Mouse (Mus musculus) liver, embryonic 16.5 days (tissue): ENCODE results near the gene Sptbn1. TPM values are rescaled to one million over a fixed set of nuclear protein-coding genes. Genes with fewer than 3 reads are reported as not detected.

Experiments used
- ATAC-seq: fragments of 200-750 bp; cut with Nextera tagmentation; 2 replicates; pipeline ENCODE4 v1.8.0; 2017; ENCODE audit warnings: low read depth, mild to moderate bottlenecking, moderate number of reproducible peaks, moderate library complexity
- H3K27ac ChIP-seq: fragments of 300-500 bp; sonication (generic); 2 replicates; pipeline ENCODE4 v1.5.1; 2014; ENCODE audit warnings: mild to moderate bottlenecking, low read length
- H3K27me3 ChIP-seq: fragments of 300-500 bp; sonication (generic); 2 replicates; pipeline ENCODE4 v1.6.1; 2014; ENCODE audit warnings: low read depth, low read length, mixed read lengths; ENCODE audit not compliant: control insufficient read depth, insufficient read depth
- H3K36me3 ChIP-seq: fragments of 300-500 bp; sonication (generic); 2 replicates; pipeline ENCODE4 v1.6.1; 2014; ENCODE audit warnings: mild to moderate bottlenecking; ENCODE audit not compliant: control insufficient read depth, insufficient read depth
- H3K4me1 ChIP-seq: fragments of 300-500 bp; sonication (generic); 2 replicates; pipeline ENCODE4 v1.6.1; 2014; ENCODE audit warnings: low read depth, low read length, mixed read lengths; ENCODE audit not compliant: control insufficient read depth
- H3K4me2 ChIP-seq: fragments of 300-500 bp; sonication (generic); 2 replicates; pipeline ENCODE4 v1.6.1; 2014; ENCODE audit warnings: low read depth, low read length, mixed read lengths
- H3K4me3 ChIP-seq: fragments of 300-500 bp; sonication (generic); 2 replicates; pipeline ENCODE4 v1.5.1; 2014; ENCODE audit warnings: low read depth, mild to moderate bottlenecking, low read length
- H3K9ac ChIP-seq: fragments of 300-500 bp; sonication (generic); 2 replicates; pipeline ENCODE4 v1.6.1; 2014; ENCODE audit warnings: low read depth, low read length
- H3K9me3 ChIP-seq: fragments of 300-500 bp; sonication (generic); replicated peaks from 2 replicates; pipeline ENCODE4 v1.6.1; 2016; ENCODE audit warnings: low read length; ENCODE audit not compliant: control insufficient read depth
- WGBS: fragments of 180-500 bp; shearing (Covaris S2); extraction: QIAGEN DNeasy Blood & Tissue Kit; methylation state at CpG from one replicate; pipeline ENCODE4 v1.1.7; 2014; ENCODE audit not compliant: insufficient replicate concordance; 5-methylcytosine and 5-hydroxymethylcytosine counted together
- polyA plus RNA-seq: library from polyadenylated mRNA; unstranded; fragments of >200 nt; fragmentation: Nextera tagmentation; extraction: Ambion mirVana; gene quantifications from 2 replicates; pipeline ENCODE4 v1.2.1, GENCODE M21; 2015

Sptbn1 gene
- polyA plus RNA-seq: 16.9 and 18.6 TPM in 2 replicates

GRCm38 (mm10) chr11:30267892-30268647 lies at the start of gene Sptbn1:
TSS of gene Sptbn1 (minus strand) at chr11:30268175.
- H3K4me3 ChIP-seq: peak within 1 kb of the TSS; percentile 68
- ATAC-seq: peak; percentile 84
- peak within 1 kb of the TSS; percentile 77 for H3K4me2 ChIP-seq
- WGBS: under 1% methylated on average over 50 of the region's 81 CpGs
- no peaks in the 10 kb centered on the region for H3K9me3 ChIP-seq
- H3K27ac ChIP-seq: no peak within 1 kb of the TSS; the same call in 1 of the 2 replicates
- no peaks in the 10 kb centered on the region for H3K36me3 ChIP-seq
- H3K9ac ChIP-seq: peak within 1 kb of the TSS; percentile 50
- H3K27me3 ChIP-seq: peaks cover 35% of the 10 kb centered on the region
- H3K4me1 ChIP-seq: no peaks in the 10 kb centered on the region

DNA sequence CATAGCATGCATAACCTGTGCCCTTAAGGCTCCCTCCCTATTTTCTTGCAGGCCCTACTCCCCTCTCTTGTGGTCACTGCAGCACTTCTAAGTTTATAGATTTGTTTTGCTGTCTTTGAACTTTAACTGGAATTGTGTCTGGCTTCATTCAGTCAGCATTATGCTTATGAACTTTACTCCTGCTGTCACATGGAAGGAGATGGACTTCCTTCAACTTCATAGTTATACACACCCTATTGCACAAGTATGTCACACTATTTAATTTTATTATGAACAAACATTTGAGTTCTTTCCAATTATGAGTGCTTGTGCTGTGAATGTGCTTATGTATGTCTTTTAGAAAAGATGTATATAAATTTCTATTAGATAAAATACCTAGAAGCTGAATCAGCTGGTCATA lies 26.3 kb upstream of the Sptbn1 start:
- Histone ChIP-seq H3K4me1 (no peaks in the 10 kb centered on the region; the same call in 1 of the 2 replicates), H3K9me3 (no peaks in the 10 kb centered on the region), H3K4me2 (no peak overlapping the region), H3K4me3 (no peak overlapping the region), H3K27ac (no peak overlapping the region), H3K9ac (no peak overlapping the region), H3K27me3 (no peaks in the 10 kb centered on the region), H3K36me3 (no peaks in the 10 kb centered on the region)
- no peak for ATAC-seq

DNA sequence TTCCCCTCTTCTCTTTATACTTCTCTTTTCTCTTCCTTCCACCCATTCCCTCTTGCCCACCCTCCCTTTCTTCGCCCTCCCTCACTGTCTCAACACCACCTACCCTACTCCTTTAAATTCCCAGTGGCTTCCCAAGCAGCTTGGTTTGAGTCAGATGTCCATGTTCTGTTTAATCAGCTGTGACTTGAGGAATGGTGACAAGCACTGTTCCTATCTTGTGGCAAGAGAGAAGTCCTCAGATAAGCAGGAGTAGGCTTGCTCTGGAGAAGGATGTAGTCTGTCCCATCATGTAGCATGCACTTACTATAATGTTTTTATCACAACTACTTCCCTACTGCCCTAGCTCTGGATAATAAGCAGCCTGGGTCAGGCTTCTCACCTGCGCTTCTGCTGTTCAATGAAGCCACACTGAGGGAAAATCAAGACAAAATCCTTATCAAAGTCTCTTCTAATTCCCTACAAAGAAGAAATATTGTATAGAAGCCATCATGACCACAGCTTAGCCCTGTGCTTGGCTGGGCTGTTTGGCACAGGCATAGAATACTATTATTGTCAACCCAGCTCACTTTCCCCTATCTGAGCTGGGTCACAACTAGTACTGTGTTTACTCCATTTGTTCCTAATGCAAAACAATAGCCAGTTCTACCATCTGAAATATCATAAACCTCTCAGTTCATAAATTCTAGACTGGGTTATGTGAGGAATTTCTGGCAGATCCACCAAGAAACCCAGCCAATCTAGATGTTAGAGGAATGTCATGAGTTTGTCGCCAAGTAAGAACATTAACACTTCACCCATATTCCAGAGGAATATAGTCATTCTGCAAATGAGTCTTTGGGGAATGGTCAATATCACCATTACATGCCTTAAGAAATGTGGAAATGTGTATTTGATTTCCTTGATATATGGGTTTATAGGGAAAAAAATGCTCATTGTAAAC lies 24.5 kb upstream of the Sptbn1 start:
- Histone ChIP-seq H3K27ac (no peak overlapping the region), H3K4me2 (no peak overlapping the region), H3K27me3 (no peaks in the 10 kb centered on the region), H3K9me3 (no peaks in the 10 kb centered on the region), H3K4me1 (no peaks in the 10 kb centered on the region; the same call in 1 of the 2 replicates), H3K9ac (no peak overlapping the region), H3K4me3 (no peak overlapping the region), H3K36me3 (no peaks in the 10 kb centered on the region)
- 57% methylated on average over 3 of the region's 3 CpGs for WGBS
- ATAC-seq: no peak

DNA sequence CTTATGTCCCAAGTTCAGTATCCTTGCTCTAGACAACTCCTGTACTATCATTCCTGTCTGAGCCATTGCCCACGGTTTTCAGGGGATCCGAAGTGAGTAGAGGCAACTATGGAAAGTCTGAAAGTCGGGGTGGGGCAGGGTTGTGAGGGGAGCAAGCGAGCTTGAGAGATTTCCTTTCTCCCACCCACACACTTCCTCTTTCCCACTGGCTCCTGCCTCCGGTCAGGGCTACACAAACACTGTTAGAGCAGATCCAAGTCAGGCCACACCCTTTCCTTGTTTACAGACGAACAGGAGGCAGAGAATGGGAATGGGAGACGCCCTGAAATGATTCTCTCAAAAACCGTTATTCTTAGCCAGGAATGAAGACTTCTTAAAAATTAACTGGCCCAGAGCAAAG lies 23.2 kb upstream of the Sptbn1 start:
- no peaks in the 10 kb centered on the region for H3K9me3 ChIP-seq
- H3K27me3 ChIP-seq: no peaks in the 10 kb centered on the region
- H3K4me1 ChIP-seq: no peaks in the 10 kb centered on the region; the same call in 1 of the 2 replicates
- H3K9ac ChIP-seq: no peak overlapping the region
- H3K4me3 ChIP-seq: no peak overlapping the region
- H3K36me3 ChIP-seq: no peaks in the 10 kb centered on the region
- H3K27ac ChIP-seq: no peak overlapping the region
- peak; percentile 37; the same call in 1 of the 2 replicates for ATAC-seq
- WGBS: 5% methylated on average over 8 of the region's 8 CpGs
- H3K4me2 ChIP-seq: no peak overlapping the region

DNA sequence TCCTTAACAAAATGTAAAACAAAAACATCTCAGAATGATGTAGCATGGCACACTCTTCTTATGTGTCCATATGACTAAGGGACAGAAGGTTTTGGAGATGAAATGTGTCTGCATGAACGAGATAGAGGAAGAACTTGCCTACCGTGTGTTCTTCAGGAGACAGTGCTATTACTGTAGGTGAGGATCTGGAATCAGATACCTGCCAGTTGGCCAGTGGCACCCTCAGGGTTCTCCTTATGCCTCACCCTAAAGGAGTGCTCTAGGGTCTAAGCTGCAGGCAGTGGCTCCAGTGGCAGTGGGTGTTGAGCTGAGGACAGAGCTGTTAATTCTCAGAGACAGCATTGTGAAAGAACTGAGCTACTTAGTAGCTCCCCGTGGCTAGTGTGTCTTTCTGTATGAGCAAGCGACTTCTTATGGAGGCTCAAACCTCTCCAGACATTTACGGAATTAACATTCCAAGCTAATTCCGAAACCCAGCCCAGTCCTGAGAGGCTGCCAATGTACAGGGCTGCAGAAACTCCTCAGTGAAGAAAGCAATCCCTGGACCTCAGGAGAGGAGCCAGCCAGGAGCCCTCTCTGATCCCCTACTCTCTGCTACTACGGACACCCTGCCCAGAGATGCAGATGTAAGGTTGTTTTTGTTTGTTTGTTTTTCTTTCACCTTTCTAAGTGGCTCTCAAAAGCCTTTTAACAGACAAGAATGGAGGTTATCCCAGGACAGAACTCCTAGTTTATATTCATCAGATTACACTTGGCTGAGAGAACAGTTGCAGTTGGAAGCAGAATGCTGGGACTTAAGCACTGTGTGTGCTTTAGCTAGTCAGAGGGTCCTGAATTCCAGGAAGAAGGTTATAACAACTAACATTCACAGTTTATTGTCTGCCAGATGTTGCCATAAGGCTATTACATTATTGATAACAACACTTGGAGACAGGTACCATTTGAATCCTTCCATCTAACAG lies 21.8 kb upstream of the Sptbn1 start:
- Histone ChIP-seq H3K9ac (no peak overlapping the region), H3K36me3 (no peaks in the 10 kb centered on the region), H3K4me3 (no peak overlapping the region), H3K27me3 (no peaks in the 10 kb centered on the region), H3K4me2 (no peak overlapping the region), H3K27ac (no peak overlapping the region), H3K9me3 (no peaks in the 10 kb centered on the region), H3K4me1 (no peaks in the 10 kb centered on the region; the same call in 1 of the 2 replicates)
- no peak for ATAC-seq
- 45% methylated on average over 7 of the region's 7 CpGs for WGBS

GRCm38 (mm10) chr11:30288075-30288474 lies 20.1 kb upstream of the Sptbn1 start:
- Histone ChIP-seq H3K9me3 (no peaks in the 10 kb centered on the region), H3K4me3 (no peak overlapping the region), H3K4me1 (no peaks in the 10 kb centered on the region; the same call in 1 of the 2 replicates), H3K27me3 (no peaks in the 10 kb centered on the region), H3K36me3 (no peaks in the 10 kb centered on the region), H3K4me2 (no peak overlapping the region), H3K27ac (no peak overlapping the region), H3K9ac (no peak overlapping the region)
- ATAC-seq: no peak
- 59% methylated on average over 2 of the region's 2 CpGs for WGBS

- no peak overlapping the region for H3K4me3 ChIP-seq
- H3K9ac ChIP-seq: no peak overlapping the region
- no peaks in the 10 kb centered on the region for H3K36me3 ChIP-seq
- H3K27ac ChIP-seq: no peak overlapping the region
- no peaks in the 10 kb centered on the region for H3K27me3 ChIP-seq
- H3K4me2 ChIP-seq: no peak overlapping the region
- ATAC-seq: no peak
- no peaks in the 10 kb centered on the region for H3K4me1 ChIP-seq
- H3K9me3 ChIP-seq: no peaks in the 10 kb centered on the region
- 40% methylated on average over 2 of the region's 2 CpGs for WGBS
These were observed 15.7 kb upstream of the Sptbn1 start for GRCm38 (mm10) chr11:30283710-30284109.

GRCm38 (mm10) chr11:30281096-30281495 lies 13.1 kb upstream of the Sptbn1 start:
- H3K27ac ChIP-seq: no peak overlapping the region
- ATAC-seq: no peak
- no peaks in the 10 kb centered on the region for H3K9me3 ChIP-seq

More at GRCm38 (mm10) chr11:30281096-30281495, 13.1 kb upstream of the Sptbn1 start:
- no peak overlapping the region for H3K4me3 ChIP-seq
- no peaks in the 10 kb centered on the region for H3K4me1 ChIP-seq
- H3K36me3 ChIP-seq: no peaks in the 10 kb centered on the region
- 49% methylated on average over 5 of the region's 5 CpGs for WGBS
- no peak overlapping the region for H3K4me2 ChIP-seq
- no peak overlapping the region for H3K9ac ChIP-seq
- no peaks in the 10 kb centered on the region for H3K27me3 ChIP-seq
